Mouse (Mus musculus) bone marrow, adult 2 months (tissue): ENCODE data around the gene Fen1.

Source experiments
- CTCF ChIP-seq: fragments of 200-500 bp; IDR thresholded peaks from 2 replicates; pipeline ENCODE4 v1.5.1; 2011; ENCODE audit warnings: low read length, control low read depth; ENCODE audit not compliant: control insufficient read depth, insufficient read depth
- POLR2A ChIP-seq: fragments of 200-500 bp; IDR thresholded peaks from 2 replicates; pipeline ENCODE4 v1.6.1; 2011; ENCODE audit warnings: low read depth, mild to moderate bottlenecking, control low read depth, low read length, borderline replicate concordance; ENCODE audit not compliant: control insufficient read depth

GRCm38 (mm10) chr19:10242916-10243315, 38.9 kb upstream of the Fen1 start:
- TF ChIP-seq CTCF, result no peak
- no peak for TF ChIP-seq POLR2A
